Mouse (Mus musculus): ENCODE measurements around the gene Pex26. TPM values are rescaled to one million over a fixed set of nuclear protein-coding genes. Genes with fewer than 3 reads are reported as not detected.

The Pex26 gene
- total RNA-seq, 2 experiments from 2014 or later = 13.7 to 15.7 TPM

DNA sequence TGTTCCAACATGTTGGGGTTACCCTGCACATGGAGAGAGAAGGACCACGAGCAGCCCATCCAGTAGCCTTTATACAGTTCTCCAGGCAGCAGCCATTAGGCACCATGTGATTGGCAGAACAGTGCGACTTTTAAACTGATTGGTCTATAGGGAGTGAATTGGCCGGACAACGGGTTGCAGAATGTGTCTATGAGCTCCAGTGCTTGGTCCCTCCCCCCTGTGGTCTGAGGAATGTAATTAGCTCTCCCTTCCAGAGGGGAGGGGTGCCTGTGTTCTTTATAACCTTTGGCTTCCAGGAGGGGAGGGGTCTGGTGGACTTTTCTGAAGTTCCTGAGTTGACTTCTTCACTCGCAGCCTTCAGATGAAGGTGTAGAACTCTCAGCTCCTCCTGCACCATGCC lies 18.6 kb downstream of the Pex26 start:
- DNase-seq (ENCODE audit: low spot score in 2 of 2) = no peak

DNA sequence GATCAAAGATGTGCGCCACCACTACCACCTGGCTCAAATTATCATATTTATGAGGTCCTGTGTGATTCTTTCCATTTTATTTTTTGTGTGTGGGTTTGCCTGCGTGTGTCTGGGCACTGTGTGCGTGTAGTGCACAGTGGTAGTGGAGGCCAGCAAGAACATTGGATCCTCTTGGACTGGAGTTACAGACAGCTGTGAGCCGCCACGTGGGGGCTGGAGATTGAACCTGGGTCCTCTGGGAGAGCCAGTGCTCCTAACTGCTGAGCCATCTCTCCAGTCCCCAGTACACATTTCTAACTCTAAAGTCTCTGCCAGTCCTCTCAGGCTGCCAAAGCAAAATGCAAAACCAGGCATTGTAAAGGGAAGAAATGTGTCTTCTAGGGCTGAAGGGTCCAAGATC lies 23.0 kb downstream of the Pex26 start:
- DNase-seq (ENCODE audit: low spot score in 2 of 2) = no peak

- DNase-seq (ENCODE audit: low spot score in 2 of 2) = no peak
Observed at GRCm38 (mm10) chr6:121209584-121209983, 26.1 kb downstream of the Pex26 start.

- DNase-seq (ENCODE audit: low spot score in 2 of 2) = peak; percentile 22 to 52
Observed at GRCm38 (mm10) chr6:121210149-121210925, 26.9 kb downstream of the Pex26 start, which contains the start of gene Tuba8. Tuba8 (plus strand) TSS chr6:121210696.

DNA sequence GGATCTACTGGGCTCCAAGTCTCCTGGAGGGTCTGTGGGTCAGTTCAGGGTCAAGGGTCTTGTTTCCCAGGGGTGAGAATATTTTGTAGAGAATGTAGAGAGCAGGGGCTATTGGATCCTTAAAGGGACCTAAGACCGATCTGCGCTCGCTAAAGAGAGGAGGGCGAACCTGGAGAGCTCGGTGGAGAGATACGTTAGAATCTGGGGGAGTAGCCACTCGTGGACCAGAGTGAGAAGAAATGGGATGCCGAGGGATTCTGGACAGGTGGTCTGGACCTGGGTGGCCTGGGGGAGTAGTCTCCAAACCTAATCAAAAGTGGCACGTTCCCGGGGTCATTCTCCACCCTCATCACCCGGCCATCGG lies 27.4 kb downstream of the Pex26 start:
- DNase-seq (ENCODE audit: low spot score in 2 of 2) = no peak

GRCm38 (mm10) chr6:121211743-121212142 lies 28.3 kb downstream of the Pex26 start:
- no peak for DNase-seq (ENCODE audit: low spot score in 2 of 2)

DNA sequence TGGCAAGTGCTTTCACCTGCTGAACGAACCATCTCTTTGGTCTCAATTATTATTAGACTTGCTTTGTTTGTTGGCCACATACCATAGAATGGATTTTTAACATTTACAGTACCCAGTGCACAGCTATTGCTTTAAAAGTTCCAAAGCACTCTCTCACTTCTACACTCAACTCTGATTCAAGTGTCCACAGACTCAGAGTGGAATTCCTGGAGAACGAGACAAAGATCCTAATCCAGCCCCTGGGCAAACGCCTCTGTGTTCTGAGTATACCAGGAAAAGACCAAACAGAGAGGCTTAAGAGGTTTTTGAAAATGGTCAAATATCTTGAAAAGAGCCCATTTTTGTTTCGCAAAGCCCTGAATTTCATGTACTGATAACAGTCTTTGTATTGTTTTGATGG lies 29.5 kb downstream of the Pex26 start:
- no peak for DNase-seq (ENCODE audit: low spot score in 2 of 2)

DNA sequence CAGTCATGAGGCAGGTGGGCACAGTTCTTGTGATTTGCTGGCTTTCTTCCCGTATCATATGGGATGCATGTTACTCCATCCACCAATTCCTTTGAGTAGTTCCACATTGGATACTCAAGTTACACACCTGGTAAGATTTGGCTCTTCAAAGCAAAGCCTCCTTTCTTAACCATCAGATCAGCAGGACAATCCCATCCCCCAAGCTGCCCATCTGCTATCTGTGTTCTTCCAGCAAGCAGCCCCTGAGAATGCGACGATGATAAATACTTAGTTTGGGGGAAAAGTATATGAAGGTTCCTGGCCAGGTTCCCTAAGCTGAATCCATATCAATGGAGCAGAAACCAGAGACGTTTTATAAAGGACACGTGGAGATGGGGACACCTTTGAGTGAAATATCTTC lies 30.8 kb downstream of the Pex26 start:
- no peak for DNase-seq (ENCODE audit: low spot score in 2 of 2)

- DNase-seq (ENCODE audit: low spot score in 2 of 2) = no peak
Observed at GRCm38 (mm10) chr6:121214667-121215330, 31.3 kb downstream of the Pex26 start.

DNA sequence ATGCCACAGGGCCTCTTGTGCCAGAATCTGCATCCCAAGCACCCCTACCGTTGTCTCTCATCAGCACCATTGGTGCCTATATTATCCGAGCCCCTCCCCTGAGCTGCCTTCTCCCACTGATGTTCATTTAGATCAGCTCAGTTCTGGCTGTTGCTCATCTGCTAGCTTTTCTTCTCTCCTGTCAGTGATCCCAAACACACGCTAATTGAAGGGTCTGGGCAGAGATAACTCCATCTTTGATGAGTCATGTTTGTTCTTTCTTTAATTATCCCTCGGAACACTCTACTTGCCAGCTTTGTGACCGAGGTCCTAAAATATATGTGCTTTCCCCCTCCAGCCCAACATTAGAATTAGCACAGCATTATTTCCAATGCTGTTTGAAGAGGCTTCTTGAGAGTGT lies 31.9 kb downstream of the Pex26 start:
- DNase-seq (ENCODE audit: low spot score in 2 of 2) = no peak

DNA sequence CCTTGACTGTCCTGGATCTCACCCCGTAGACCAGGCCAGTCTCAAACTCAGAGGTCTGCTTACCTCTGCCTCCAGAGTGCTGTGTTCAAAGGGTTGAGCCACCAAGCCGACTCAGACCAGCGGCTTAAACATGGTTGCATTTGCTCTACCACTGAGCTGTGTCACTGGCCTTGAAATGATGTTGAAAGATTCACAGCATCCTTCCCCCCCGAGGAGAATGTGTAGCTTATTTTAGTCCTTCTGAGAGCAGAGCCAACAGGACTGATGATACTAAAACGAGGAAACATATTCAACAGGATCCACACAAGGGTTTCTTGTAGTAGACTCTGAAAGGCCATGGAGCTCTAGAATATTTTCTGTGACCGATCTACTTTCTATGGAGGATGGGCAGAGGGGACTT lies 32.4 kb downstream of the Pex26 start:
- DNase-seq (ENCODE audit: low spot score in 2 of 2) = no peak

DNA sequence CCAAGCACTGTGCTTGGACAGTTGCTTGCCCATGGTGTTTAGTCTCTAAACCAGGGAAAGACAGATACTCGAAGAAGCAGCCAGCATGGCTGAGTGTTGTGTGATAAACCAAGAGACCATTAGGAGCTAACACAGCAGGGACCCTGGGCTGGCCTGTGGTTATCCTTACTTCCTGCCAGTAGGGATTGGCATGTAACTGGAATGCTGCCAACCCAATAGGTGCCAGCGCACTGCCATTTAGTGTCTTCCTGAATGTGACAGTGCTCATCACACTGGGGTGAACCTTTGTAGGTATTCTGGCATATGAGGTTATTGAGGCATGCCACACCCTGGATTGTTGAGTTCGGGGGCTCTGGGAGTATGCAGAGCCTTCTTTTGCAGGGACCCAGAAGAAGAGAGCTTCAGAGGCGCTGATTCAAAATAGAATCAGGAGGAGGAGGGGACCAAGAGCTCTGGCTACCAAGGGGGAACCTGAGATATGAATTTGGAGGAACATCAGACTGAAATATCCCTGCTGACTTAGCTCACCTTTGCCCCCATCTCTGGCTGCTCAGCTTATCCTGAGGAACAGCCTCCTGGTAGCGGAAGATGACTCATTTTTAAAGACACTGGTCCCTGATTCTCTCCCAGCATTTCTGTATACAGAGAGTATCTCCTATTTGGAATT lies 33.3 kb downstream of the Pex26 start:
- DNase-seq (ENCODE audit: low spot score in 2 of 2) = no peak

DNA sequence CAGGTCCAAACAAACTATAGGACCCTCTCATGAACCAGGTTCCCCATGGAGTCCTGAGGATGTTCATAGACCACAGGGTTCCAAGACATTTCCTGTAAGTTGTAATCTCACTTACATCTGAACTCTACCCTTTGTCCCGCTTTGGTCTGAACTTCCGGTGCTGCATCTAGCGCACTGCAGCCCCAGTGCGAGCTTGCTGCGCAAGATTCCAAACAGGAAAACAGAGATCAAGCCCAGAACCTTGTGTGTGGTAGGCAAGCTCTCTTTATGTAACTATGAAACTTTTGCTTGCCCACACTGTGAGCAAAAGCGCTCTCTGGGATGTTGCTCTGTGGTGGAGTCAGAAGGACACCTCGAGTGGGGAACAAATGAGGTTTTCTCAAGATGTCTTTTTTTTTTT lies 34.5 kb downstream of the Pex26 start:
- DNase-seq (ENCODE audit: low spot score in 2 of 2) = no peak

- no peak for DNase-seq (ENCODE audit: low spot score in 2 of 2)
Observed at GRCm38 (mm10) chr6:121219406-121219805, 35.9 kb downstream of the Pex26 start.

DNA sequence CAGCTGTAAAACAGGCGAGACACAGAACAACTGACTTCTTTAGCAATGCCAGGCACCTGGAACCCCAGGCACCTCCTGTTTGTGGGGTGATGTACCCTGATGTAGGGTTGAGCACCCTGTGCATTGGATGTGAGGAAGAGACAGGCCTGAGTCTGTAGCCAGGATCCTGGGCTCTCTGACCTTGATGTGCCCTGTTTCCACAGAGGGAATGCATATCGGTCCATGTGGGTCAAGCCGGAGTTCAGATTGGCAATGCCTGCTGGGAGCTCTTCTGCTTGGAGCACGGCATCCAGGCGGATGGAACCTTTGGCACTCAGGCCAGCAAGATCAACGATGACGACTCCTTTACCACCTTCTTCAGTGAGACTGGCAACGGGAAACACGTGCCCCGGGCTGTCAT lies 36.7 kb downstream of the Pex26 start:
- DNase-seq (ENCODE audit: low spot score in 2 of 2) = no peak

GRCm38 (mm10) chr6:121221876-121222597 lies 38.6 kb downstream of the Pex26 start:
- no peak for DNase-seq (ENCODE audit: low spot score in 2 of 2)

- no peak for DNase-seq (ENCODE audit: low spot score in 2 of 2)
Observed at GRCm38 (mm10) chr6:121223001-121223400, 39.5 kb downstream of the Pex26 start.

DNA sequence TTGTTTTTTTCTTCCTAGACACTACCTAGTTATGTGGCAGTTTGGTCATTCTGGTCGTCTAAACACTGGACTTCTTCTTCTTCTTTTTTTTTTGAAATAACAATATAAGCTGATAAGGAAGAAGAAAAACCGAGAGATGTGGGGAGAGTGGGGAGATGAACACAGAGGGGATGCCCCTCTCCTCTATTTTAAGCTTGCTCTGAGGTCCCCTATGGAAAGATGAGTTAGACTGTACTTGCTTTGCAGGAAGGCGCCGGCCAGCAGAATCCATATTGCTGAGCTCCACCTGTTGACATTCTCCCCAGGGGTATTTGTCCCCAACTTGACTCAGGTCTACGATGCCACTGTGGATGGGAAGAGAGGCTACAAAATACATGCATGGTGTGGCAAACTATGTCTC lies 40.6 kb downstream of the Pex26 start:
- no peak for DNase-seq (ENCODE audit: low spot score in 2 of 2)

- DNase-seq (ENCODE audit: low spot score in 2 of 2) = no peak
Observed at GRCm38 (mm10) chr6:121224993-121225392, 41.5 kb downstream of the Pex26 start.

GRCm38 (mm10) chr6:121226043-121226442 lies 42.6 kb downstream of the Pex26 start:
- DNase-seq (ENCODE audit: low spot score in 2 of 2) = no peak

DNA sequence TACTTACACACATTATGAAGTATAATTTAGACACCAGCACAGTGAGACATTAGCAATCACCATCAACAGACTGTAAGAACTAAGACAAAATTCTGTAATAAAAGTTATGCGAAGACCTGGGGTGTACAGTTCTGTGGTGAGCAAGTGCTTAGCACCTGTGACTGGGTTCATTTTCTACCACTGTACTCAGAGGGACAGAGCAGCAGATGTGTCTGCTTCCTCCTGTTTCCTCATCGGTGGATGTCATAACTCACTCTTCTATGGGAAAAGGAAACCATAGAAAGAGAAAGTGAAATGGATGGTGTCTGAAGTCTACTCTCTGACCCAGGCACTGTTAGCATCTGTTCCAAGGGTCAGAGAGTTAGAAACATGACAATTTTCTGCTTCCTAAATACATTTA lies 43.3 kb downstream of the Pex26 start:
- no peak for DNase-seq (ENCODE audit: low spot score in 2 of 2)

- no peak for DNase-seq (ENCODE audit: low spot score in 2 of 2)
Observed at GRCm38 (mm10) chr6:121228421-121228820, 45.0 kb downstream of the Pex26 start.
